Mouse (Mus musculus) hindbrain, postnatal 0 days (tissue): ENCODE results near the gene 4931409K22Rik. TPM values are rescaled to one million over a fixed set of nuclear protein-coding genes. Genes with fewer than 3 reads are reported as not detected.

Source experiments
- ATAC-seq: fragments of 200-750 bp; cut with Nextera tagmentation; 2 replicates; pipeline ENCODE4 v1.8.0; 2017; ENCODE audit warnings: mild to moderate bottlenecking, moderate TSS enrichment, moderate library complexity
- DNase-seq: peaks from one replicate; pipeline ENCODE4 v3.0.0-alpha.2; 2015; ENCODE audit warnings: low spot score
- H3K27ac ChIP-seq: fragments of 300-500 bp; sonication (generic); 2 replicates; pipeline ENCODE4 v1.5.1; 2014; ENCODE audit warnings: mild to moderate bottlenecking
- H3K27me3 ChIP-seq: fragments of 300-500 bp; sonication (generic); 2 replicates; pipeline ENCODE4 v1.6.1; 2014; ENCODE audit warnings: low read length, mixed read lengths; ENCODE audit not compliant: insufficient read depth
- H3K36me3 ChIP-seq: fragments of 300-500 bp; sonication (generic); 2 replicates; pipeline ENCODE4 v1.6.1; 2014; ENCODE audit warnings: low read length, mixed read lengths; ENCODE audit not compliant: insufficient read depth
- H3K4me1 ChIP-seq: fragments of 300-500 bp; sonication (generic); 2 replicates; pipeline ENCODE4 v1.6.1; 2014; ENCODE audit warnings: antibody characterized with exemption, low read length, mixed read lengths; ENCODE audit not compliant: insufficient read depth
- H3K4me2 ChIP-seq: fragments of 300-500 bp; sonication (generic); 2 replicates; pipeline ENCODE4 v1.6.1; 2014; ENCODE audit warnings: low read depth, mild to moderate bottlenecking, low read length, moderate library complexity, mixed read lengths
- H3K4me3 ChIP-seq: fragments of 300-500 bp; sonication (generic); 2 replicates; pipeline ENCODE4 v1.5.1; 2014; ENCODE audit warnings: low read length
- H3K9ac ChIP-seq: fragments of 300-500 bp; sonication (generic); replicated peaks from 2 replicates; pipeline ENCODE4 v1.6.1; 2014; ENCODE audit warnings: mild to moderate bottlenecking, low read length, moderate library complexity, mixed read lengths
- H3K9me3 ChIP-seq: fragments of 300-500 bp; sonication (generic); 2 replicates; pipeline ENCODE4 v1.6.1; 2016; ENCODE audit warnings: low read length, mixed read lengths
- CTCF ChIP-seq: IDR thresholded peaks from 2 replicates; pipeline ENCODE4 v1.5.1; 2016; ENCODE audit warnings: antibody characterized with exemption, control low read depth, low read depth
- WGBS: fragments of 180-500 bp; shearing (Covaris S2); extraction: QIAGEN DNeasy Blood & Tissue Kit; methylation state at CpG from one replicate; pipeline ENCODE4 v1.1.7; 2014; 5-methylcytosine and 5-hydroxymethylcytosine counted together
- polyA plus RNA-seq: library from polyadenylated mRNA; unstranded; fragments of >200 nt; fragmentation: Nextera tagmentation; extraction: Ambion mirVana; gene quantifications from 2 replicates; pipeline ENCODE4 v1.2.1, GENCODE M21; 2015
- total RNA-seq: library from RNA; depleted of rRNA; stranded (reverse); fragments of >200 nt; gene quantifications from 2 replicates; pipeline ENCODE4 v1.2.3, GENCODE M21; 2014; rRNA removed

4931409K22Rik gene
- not detected in 2 replicates for total RNA-seq
- polyA plus RNA-seq, result 0.09 and 0.16 TPM in 2 replicates

DNA sequence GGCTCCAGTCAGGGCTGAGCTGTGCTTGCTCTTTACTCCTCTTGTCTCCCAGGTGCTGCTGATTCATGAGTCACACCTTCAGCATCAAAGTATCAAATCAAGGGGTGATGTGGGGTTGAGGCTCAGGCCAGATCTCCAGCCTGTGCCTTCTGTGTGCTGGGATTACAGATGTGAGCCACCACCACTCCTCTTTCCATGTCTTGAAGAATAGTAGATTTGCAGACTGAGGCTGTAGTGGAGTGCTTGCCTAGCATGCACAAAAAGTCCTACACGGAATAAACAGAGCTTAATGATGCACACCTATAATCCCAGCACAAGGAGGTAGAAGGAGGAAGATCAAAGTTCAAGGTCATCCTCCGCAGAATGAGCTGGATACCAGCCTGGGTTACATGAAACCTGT is at the start of gene 4931409K22Rik:
Gene 4931409K22Rik, minus strand, starts transcription at position 101 of the 400 bp plus-strand sequence.
- no peak within 1 kb of the TSS for H3K4me3 ChIP-seq
- H3K27me3 ChIP-seq, result no peaks in the 10 kb centered on the region
- no peak within 1 kb of the TSS for H3K9ac ChIP-seq
- H3K9me3 ChIP-seq, result no peaks in the 10 kb centered on the region
- H3K4me1 ChIP-seq, result no peaks in the 10 kb centered on the region
- 80% methylated on average over 2 of the region's 2 CpGs for WGBS
- H3K4me2 ChIP-seq, result no peak within 1 kb of the TSS
- DNase-seq (no peak), ATAC-seq (no peak)
- H3K27ac ChIP-seq, result no peak within 1 kb of the TSS
- no peak for TF ChIP-seq CTCF
- no peaks in the 10 kb centered on the region for H3K36me3 ChIP-seq

DNA sequence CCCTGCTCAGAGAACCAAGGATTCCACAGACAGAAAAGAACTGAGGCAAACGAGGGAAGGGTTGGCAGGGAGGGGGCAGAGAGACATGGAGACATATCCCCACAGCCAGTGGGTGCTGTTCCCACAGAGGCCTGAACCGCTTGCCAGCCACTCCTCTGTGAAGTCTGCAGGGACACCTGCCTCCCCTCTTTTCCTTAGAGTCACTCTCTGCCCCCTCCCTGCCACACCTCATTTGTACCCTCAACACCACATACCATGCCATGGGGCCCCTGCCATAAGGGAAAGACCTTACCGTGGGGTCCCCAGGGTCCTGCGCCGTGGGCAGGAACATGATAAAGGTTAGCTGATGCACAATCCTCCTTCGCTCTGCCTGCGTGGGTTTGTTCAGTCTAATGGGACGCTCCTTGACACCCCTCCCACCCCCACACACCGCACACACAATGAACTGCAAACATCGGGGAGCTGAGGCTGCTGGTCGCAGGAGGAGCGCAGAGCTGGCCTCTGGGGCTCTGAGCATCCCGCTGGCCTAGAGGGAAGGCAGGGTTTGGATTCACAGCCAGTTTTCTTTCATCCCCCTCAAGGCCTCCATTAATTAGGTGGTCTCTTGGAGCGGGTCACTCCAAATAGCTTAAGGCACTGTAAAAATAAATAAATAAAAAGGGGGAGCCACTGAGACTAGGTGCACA is 49.5 kb upstream of the 4931409K22Rik start:
- H3K27ac ChIP-seq, result peak overlapping the region; percentile 98
- peak overlapping the region; percentile 77 for H3K9ac ChIP-seq
- 12% methylated on average over 14 of the region's 14 CpGs for WGBS
- no peaks in the 10 kb centered on the region for H3K9me3 ChIP-seq
- peak; percentile 8; the same call in 1 of the 2 replicates for TF ChIP-seq CTCF
- no peaks in the 10 kb centered on the region for H3K36me3 ChIP-seq
- H3K4me3 ChIP-seq, result no peak overlapping the region
- no peaks in the 10 kb centered on the region for H3K27me3 ChIP-seq
- ATAC-seq (no peak), DNase-seq (no peak)
- peaks cover 41% of the 10 kb centered on the region for H3K4me1 ChIP-seq
- H3K4me2 ChIP-seq, result peak overlapping the region; percentile 76

DNA sequence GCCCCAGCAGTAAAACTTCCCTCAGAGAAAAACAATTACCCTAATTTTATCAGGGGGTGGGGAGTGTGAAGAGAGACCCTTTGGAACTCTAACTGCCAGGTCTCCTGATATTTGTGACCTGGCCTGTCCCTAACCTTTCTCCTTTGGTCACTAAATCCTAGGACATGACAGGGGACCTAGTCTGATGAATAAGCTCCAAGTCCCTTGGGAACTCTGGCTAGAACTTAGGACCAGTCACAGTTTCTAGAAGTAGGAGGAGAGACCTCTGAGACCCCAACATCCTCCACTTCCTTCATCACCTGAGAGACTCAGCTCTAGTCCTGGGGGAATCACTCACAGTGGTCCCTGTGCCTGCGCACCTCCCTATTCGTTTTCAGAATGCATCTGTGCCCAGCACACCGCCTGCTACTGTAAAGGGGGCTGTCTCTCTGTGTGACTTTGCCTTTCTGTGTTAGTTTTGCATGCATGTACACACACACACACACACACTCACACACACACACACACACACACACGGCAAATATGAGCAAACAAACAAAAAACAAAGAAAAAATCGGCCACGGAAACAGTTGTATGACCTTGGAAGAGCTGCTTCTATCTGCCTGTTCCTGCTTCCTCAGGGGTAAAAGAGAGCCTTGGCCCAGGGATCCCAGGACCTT is 48.8 kb upstream of the 4931409K22Rik start:
- ATAC-seq, result no peak
- Histone ChIP-seq H3K27ac (peak overlapping the region; percentile 98), H3K27me3 (no peaks in the 10 kb centered on the region), H3K36me3 (no peaks in the 10 kb centered on the region), H3K4me1 (peaks cover 44% of the 10 kb centered on the region), H3K9me3 (no peaks in the 10 kb centered on the region), H3K9ac (peak overlapping the region; percentile 77), H3K4me2 (peak overlapping the region; percentile 76), H3K4me3 (peak overlapping the region; percentile 60)
- WGBS, result 4% methylated on average over 6 of the region's 6 CpGs
- DNase-seq, result peak; percentile 48
- TF ChIP-seq CTCF, result no peak

DNA sequence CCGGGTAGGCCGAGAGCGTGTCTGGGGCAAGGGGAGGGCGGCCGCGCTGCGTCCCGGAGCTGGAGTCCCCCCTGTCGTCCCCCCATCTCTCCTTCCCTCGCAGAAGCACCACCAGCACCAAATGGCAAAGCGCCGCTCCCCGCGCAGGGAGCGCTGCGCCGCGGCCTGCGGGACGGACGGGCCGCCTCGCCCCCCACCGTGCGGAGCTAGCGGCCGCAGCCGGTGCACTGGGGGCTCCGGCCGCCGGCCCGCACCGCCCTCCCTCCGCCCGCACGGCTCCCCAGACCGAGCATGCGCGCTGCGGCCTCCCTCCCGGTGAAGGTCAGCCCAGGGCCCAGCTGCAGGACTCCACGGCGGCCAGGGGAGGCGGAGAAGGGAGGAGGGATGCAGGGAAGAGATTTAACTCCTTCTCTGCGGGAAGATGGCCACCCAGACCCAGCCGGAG is 48.1 kb upstream of the 4931409K22Rik start:
- DNase-seq (peak; percentile 91), ATAC-seq (peak; percentile 85)
- 2% methylated on average over 26 of the region's 46 CpGs for WGBS

DNA sequence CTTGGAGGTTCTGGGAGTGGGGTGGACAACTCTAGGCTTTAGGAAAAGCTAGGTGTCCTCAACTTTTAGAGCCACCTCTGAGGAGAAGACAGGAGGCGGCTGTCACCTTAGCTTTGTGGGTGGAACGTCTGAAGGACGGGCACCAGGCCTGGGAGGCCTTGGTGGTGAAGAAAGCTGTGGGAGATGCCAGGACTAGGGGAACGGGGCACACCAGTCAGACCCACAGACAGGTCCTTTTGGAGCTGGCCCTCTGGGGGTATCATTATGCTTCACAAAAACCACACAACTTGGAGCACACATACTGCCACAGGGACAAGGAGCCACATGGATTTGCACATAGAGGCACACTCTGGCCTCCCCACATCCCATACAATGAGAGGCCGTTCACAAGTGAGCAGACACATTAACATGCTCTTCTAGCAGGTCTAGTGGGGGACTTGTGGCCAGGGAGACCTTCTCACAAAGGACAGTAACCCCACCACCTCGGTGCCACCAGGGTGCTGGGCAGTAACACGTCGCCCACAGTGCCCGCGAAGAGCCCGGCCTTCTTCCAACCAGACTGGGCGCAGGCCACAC is 47.6 kb upstream of the 4931409K22Rik start:
- DNase-seq (no peak), ATAC-seq (peak; percentile 3; the same call in 1 of the 2 replicates)
- WGBS, result 11% methylated on average over 12 of the region's 12 CpGs
- no peak for TF ChIP-seq CTCF
- Histone ChIP-seq H3K27ac (peak overlapping the region; percentile 98), H3K4me2 (peak overlapping the region; percentile 76), H3K4me1 (peaks cover 46% of the 10 kb centered on the region), H3K27me3 (no peaks in the 10 kb centered on the region), H3K9ac (peak overlapping the region; percentile 77), H3K9me3 (no peaks in the 10 kb centered on the region), H3K4me3 (peak overlapping the region; percentile 60), H3K36me3 (no peaks in the 10 kb centered on the region)

More for the DNA sequence above, 48.1 kb upstream of the 4931409K22Rik start:
- H3K4me1 ChIP-seq, result peaks cover 44% of the 10 kb centered on the region
- TF ChIP-seq CTCF, result peak; percentile 52
- peak overlapping the region; percentile 77 for H3K9ac ChIP-seq
- H3K36me3 ChIP-seq, result no peaks in the 10 kb centered on the region
- peak overlapping the region; percentile 76 for H3K4me2 ChIP-seq
- peak overlapping the region; percentile 98 for H3K27ac ChIP-seq
- H3K27me3 ChIP-seq, result no peaks in the 10 kb centered on the region
- H3K9me3 ChIP-seq, result no peaks in the 10 kb centered on the region
- H3K4me3 ChIP-seq, result peak overlapping the region; percentile 60

DNA sequence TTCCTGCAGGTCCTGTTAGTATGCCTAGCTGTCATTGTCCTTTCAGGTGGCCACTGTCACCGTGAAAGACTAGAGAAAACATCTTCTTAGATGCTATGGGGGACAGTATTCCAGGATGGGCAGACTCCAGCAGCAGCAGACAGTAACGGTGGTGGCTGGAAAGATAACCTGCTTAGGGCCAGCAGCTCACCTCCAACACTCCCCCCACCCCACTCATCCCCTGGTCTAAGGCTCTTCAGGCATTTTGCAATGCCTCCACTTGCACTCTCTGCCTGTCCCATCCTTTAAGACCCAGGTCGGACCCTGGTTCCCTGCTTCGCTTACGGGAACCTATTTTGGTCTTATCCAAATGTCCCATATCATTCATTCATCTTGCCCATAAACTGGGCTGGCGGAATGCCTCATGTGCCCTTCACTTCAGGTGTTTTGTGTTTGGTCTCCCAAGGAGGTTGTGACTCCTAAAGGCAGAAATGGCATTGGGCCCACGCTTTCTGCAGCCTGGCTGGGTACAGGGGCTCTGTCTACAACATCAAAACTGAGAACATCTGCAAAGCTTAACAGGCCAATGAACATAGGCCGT is 46.9 kb upstream of the 4931409K22Rik start:
- H3K4me3 ChIP-seq, result no peak overlapping the region
- H3K4me2 ChIP-seq, result peak overlapping the region; percentile 97
- H3K27me3 ChIP-seq, result no peaks in the 10 kb centered on the region
- no peaks in the 10 kb centered on the region for H3K9me3 ChIP-seq
- H3K4me1 ChIP-seq, result peaks cover 51% of the 10 kb centered on the region
- WGBS, result 55% methylated on average over 8 of the region's 8 CpGs
- no peak for TF ChIP-seq CTCF
- no peak overlapping the region; the same call in 1 of the 2 replicates for H3K9ac ChIP-seq
- H3K27ac ChIP-seq, result peak overlapping the region; percentile 98
- DNase-seq, result no peak
- no peaks in the 10 kb centered on the region for H3K36me3 ChIP-seq
- no peak for ATAC-seq
